Mouse (Mus musculus) MEL (cell line): ENCODE measurements around the gene Gpr158. TPM values are rescaled to one million over a fixed set of nuclear protein-coding genes. Genes with fewer than 3 reads are reported as not detected.

Experiments
- DNase-seq: peaks from one replicate; pipeline ENCODE4 v3.0.0; 2011; ENCODE audit warnings: low read depth, low spot score
- H3K27ac ChIP-seq: 2 replicates; pipeline ENCODE4 v1.5.1; 2012; ENCODE audit warnings: low read depth, mild to moderate bottlenecking, control low read depth, low read length, moderate library complexity; ENCODE audit not compliant: control insufficient read depth
- H3K27me3 ChIP-seq, 2 experiments: fragments of 150-350 bp in 1 of 2; sonication (generic) in 1 of 2; 2 replicates each; pipeline ENCODE4 v1.6.1; 2012; ENCODE audit warnings: low read length in 2 of 2, mild to moderate bottlenecking in 2 of 2, improper control_type of control experiment in 1 of 2, moderate library complexity in 1 of 2; ENCODE audit not compliant: insufficient read depth in 2 of 2, control insufficient read depth in 1 of 2
- H3K36me3 ChIP-seq, 2 experiments: 2 replicates each; pipeline ENCODE4 v1.6.1; 2012 to 2014; ENCODE audit warnings: low read length in 2 of 2, improper control_type of control experiment in 1 of 2, inconsistent platforms in 1 of 2, mild to moderate bottlenecking in 1 of 2; ENCODE audit not compliant: insufficient read depth in 2 of 2, control insufficient read depth in 1 of 2
- H3K4me1 ChIP-seq, 2 experiments: fragments of 150-350 bp in 1 of 2; sonication (generic) in 1 of 2; 2 replicates each; pipeline ENCODE4 v1.6.1; 2012; ENCODE audit warnings: low read length in 2 of 2, improper control_type of control experiment in 1 of 2, mild to moderate bottlenecking in 1 of 2; ENCODE audit not compliant: insufficient read depth in 2 of 2, control insufficient read depth in 1 of 2
- H3K4me3 ChIP-seq, 2 experiments: fragments of 150-350 bp in 1 of 2; sonication (generic) in 1 of 2; 2 replicates each; pipeline ENCODE4 v1.5.1; 2012; ENCODE audit warnings: low read depth in 2 of 2, low read length in 2 of 2, mild to moderate bottlenecking in 2 of 2, moderate library complexity in 2 of 2, control low read depth in 1 of 2, improper control_type of control experiment in 1 of 2; ENCODE audit not compliant: control insufficient read depth in 1 of 2, insufficient read depth in 1 of 2
- H3K79me2 ChIP-seq: 2 replicates; pipeline ENCODE4 v1.6.1; 2012; ENCODE audit warnings: mild to moderate bottlenecking, low read length, moderate library complexity; ENCODE audit not compliant: control insufficient read depth, poor library complexity, insufficient read depth
- H3K9ac ChIP-seq: 2 replicates; pipeline ENCODE4 v1.6.1; 2012; ENCODE audit warnings: low read depth, mild to moderate bottlenecking, control low read depth, low read length, moderate library complexity; ENCODE audit not compliant: control insufficient read depth, poor library complexity, severe bottlenecking
- H3K9me3 ChIP-seq: fragments of 150-350 bp; sonication (generic); replicated peaks from 2 replicates; pipeline ENCODE4 v1.6.1; 2012; ENCODE audit warnings: mild to moderate bottlenecking, low read length, improper control_type of control experiment, moderate library complexity; ENCODE audit not compliant: insufficient read depth
- CHD2 ChIP-seq: IDR thresholded peaks from 2 replicates; pipeline ENCODE4 v1.6.1; 2011; ENCODE audit warnings: low read length, improper control_type of control experiment
- CTCF ChIP-seq, 3 experiments: IDR thresholded peaks in 2 of 3; conservative IDR thresholded peaks in 1 of 3; 2 replicates each; pipeline ENCODE4 v1.5.1; 2011 to 2012; ENCODE audit warnings: low read length in 3 of 3, low read depth in 2 of 3, mild to moderate bottlenecking in 2 of 3, improper control_type of control experiment in 1 of 3, inconsistent platforms in 1 of 3, mixed read lengths in 1 of 3, moderate library complexity in 1 of 3; ENCODE audit not compliant: control insufficient read depth in 1 of 3, insufficient read depth in 1 of 3, poor library complexity in 1 of 3, severe bottlenecking in 1 of 3
- EP300 ChIP-seq, 2 experiments: IDR thresholded peaks; 2 replicates each; pipeline ENCODE4 v1.6.1; 2011; ENCODE audit warnings: improper control_type of control experiment in 2 of 2, low read length in 2 of 2, low read depth in 1 of 2, mild to moderate bottlenecking in 1 of 2
- ETS1 ChIP-seq: IDR thresholded peaks from 2 replicates; pipeline ENCODE4 v1.6.1; 2012; ENCODE audit warnings: low read depth, mild to moderate bottlenecking, inconsistent platforms, low read length, improper control_type of control experiment, moderate library complexity
- KAT2A ChIP-seq: conservative IDR thresholded peaks from 2 replicates; pipeline ENCODE4 v1.6.1; 2012; ENCODE audit warnings: low read depth, low read length, improper control_type of control experiment, inconsistent platforms
- MAX ChIP-seq: IDR thresholded peaks from 2 replicates; pipeline ENCODE4 v1.6.1; 2011; ENCODE audit warnings: low read length, improper control_type of control experiment
- NELFE ChIP-seq: IDR thresholded peaks from 2 replicates; pipeline ENCODE4 v1.6.1; 2011; ENCODE audit warnings: low read depth, low read length, improper control_type of control experiment
- RCOR1 ChIP-seq: IDR thresholded peaks from 2 replicates; pipeline ENCODE4 v1.6.1; 2012; ENCODE audit warnings: low read depth, mild to moderate bottlenecking, inconsistent platforms, low read length, improper control_type of control experiment
- SIN3A ChIP-seq: IDR thresholded peaks from 2 replicates; pipeline ENCODE4 v1.6.1; 2012; ENCODE audit warnings: low read length, improper control_type of control experiment, inconsistent platforms
- SMC3 ChIP-seq: IDR thresholded peaks from 2 replicates; pipeline ENCODE4 v1.6.1; 2011; ENCODE audit warnings: low read depth, low read length, improper control_type of control experiment
- TAL1 ChIP-seq: IDR thresholded peaks from 2 replicates; pipeline ENCODE4 v1.6.1; 2012; ENCODE audit warnings: mild to moderate bottlenecking, inconsistent platforms, low read length, moderate library complexity, mixed read lengths
- UBTF ChIP-seq: IDR thresholded peaks from 2 replicates; pipeline ENCODE4 v1.6.1; 2012; ENCODE audit warnings: low read depth, mild to moderate bottlenecking, inconsistent platforms, low read length, improper control_type of control experiment, moderate library complexity, borderline replicate concordance; ENCODE audit not compliant: insufficient read depth
- USF2 ChIP-seq, 2 experiments: IDR thresholded peaks; 2 replicates each; pipeline ENCODE4 v1.6.1; 2011 to 2012; ENCODE audit warnings: improper control_type of control experiment in 2 of 2, low read length in 2 of 2, borderline replicate concordance in 1 of 2, inconsistent platforms in 1 of 2, low read depth in 1 of 2, mild to moderate bottlenecking in 1 of 2; ENCODE audit not compliant: insufficient read depth in 1 of 2
- ZKSCAN1 ChIP-seq: IDR thresholded peaks from 2 replicates; pipeline ENCODE4 v1.6.1; 2012; ENCODE audit warnings: low read depth, mild to moderate bottlenecking, inconsistent platforms, low read length, improper control_type of control experiment, moderate library complexity
- ZMIZ1 ChIP-seq: IDR thresholded peaks from 2 replicates; pipeline ENCODE4 v1.6.1; 2012; ENCODE audit warnings: low read depth, mild to moderate bottlenecking, inconsistent platforms, low read length, improper control_type of control experiment, moderate library complexity
- polyA plus RNA-seq, 2 experiments: library from polyadenylated mRNA; stranded (reverse) in 1 of 2; unstranded in 1 of 2; fragments of >175 nt in 1 of 2; fragments of >200 nt in 1 of 2; gene quantifications; 2 replicates each; pipeline versions ENCODE4 v1.2.1 to v1.2.4; 2012; ENCODE audit warnings: low replicate concordance in 2 of 2, low read depth in 1 of 2; ENCODE audit not compliant: insufficient read length in 2 of 2, insufficient read depth in 1 of 2, missing spikeins in 1 of 2
- total RNA-seq: library from RNA; depleted of rRNA; stranded (reverse); fragments of 300-350 nt; gene quantifications from 2 replicates; pipeline ENCODE4 v1.2.3, GENCODE M21; 2012; rRNA removed

Gpr158 gene
- not detected in 2 replicates for total RNA-seq
- not detected for polyA plus RNA-seq

GRCm38 (mm10) chr2:21367345-21368111 is at the start of gene Gpr158:
Gpr158 (plus strand) TSS chr2:21367542.
- Histone ChIP-seq H3K9me3 (no peaks in the 10 kb centered on the region), H3K79me2 (no peaks in the 10 kb centered on the region), H3K9ac (no peak within 1 kb of the TSS), H3K4me3 (no peak within 1 kb of the TSS), H3K36me3 (no peaks in the 10 kb centered on the region), H3K27ac (no peak within 1 kb of the TSS), H3K4me1 (no peaks in the 10 kb centered on the region), H3K27me3 (no peaks in the 10 kb centered on the region)
- peak; percentile 12 for DNase-seq
- TF ChIP-seq USF2 (IDR thresholded peaks at IDR 0.05; ENCODE audit: borderline replicate concordance in 1 of 2, insufficient read depth in 1 of 2, low read depth in 1 of 2, low read length in 2 of 2) (no peak), TAL1 (no peak), NELFE (no peak), ETS1 (no peak), RCOR1 (no peak), SMC3 (no peak), CTCF (IDR thresholded peaks at IDR 0.05 in 2 of 3, conservative IDR thresholded peaks at IDR 0.05 in 1 of 3; ENCODE audit: control insufficient read depth in 1 of 3, insufficient read depth in 1 of 3, low read depth in 2 of 3, low read length in 3 of 3, poor library complexity in 1 of 3, severe bottlenecking in 1 of 3) (no peak)

- H3K27ac ChIP-seq = no peak overlapping the region
- H3K4me3 ChIP-seq = no peak overlapping the region
- H3K36me3 ChIP-seq = no peaks in the 10 kb centered on the region
- no peak for DNase-seq
- H3K27me3 ChIP-seq = no peaks in the 10 kb centered on the region
- no peaks in the 10 kb centered on the region for H3K79me2 ChIP-seq
- TF ChIP-seq NELFE (no peak), EP300 (IDR thresholded peaks at IDR 0.05; ENCODE audit: low read depth in 1 of 2, low read length in 2 of 2) (no peak), TAL1 (no peak), MAX (no peak), ZKSCAN1 (no peak), CHD2 (no peak), KAT2A (no peak), RCOR1 (no peak), ZMIZ1 (no peak), UBTF (no peak), SIN3A (no peak)
- H3K9ac ChIP-seq = no peak overlapping the region
- no peaks in the 10 kb centered on the region for H3K9me3 ChIP-seq
- no peaks in the 10 kb centered on the region for H3K4me1 ChIP-seq
Observed at GRCm38 (mm10) chr2:21343821-21344220, 23.5 kb upstream of the Gpr158 start.
